In genomic region chr5:147894455-147895076, GRCm38 (mm10) we compare ENCODE assay signal across 7 mouse cellular contexts. TPM values are rescaled to one million over a fixed set of nuclear protein-coding genes. Genes with fewer than 3 reads are reported as not detected.
DNase-seq lines count a peak whose midpoint lies in the region; ATAC-seq and TF ChIP-seq lines count a peak whose summit lies in the region.

Slc46a3 (minus strand) TSS chr5:147894815.

- peak; percentile 38 for TF ChIP-seq CTCF in kidney, adult 2 months (conservative IDR thresholded peaks at IDR 0.05; ENCODE audit: insufficient read depth, insufficient read length, low read depth, low read length)
- TF ChIP-seq CTCF in spleen, adult 2 months (IDR thresholded peaks at IDR 0.05; ENCODE audit: extremely low read depth, insufficient read depth, insufficient read length, insufficient replicate concordance), result peak; percentile 3; the same call in 1 of the 2 replicates

- H3K27ac ChIP-seq in embryonic facial prominence, embryonic 12.5 days, result no peak within 1 kb of the TSS
- H3K27ac ChIP-seq in kidney, adult 2 months (ENCODE audit: insufficient read depth, low read depth, low read length), result peak within 1 kb of the TSS; percentile 51
- no peak within 1 kb of the TSS for H3K27ac ChIP-seq in limb, embryonic 12.5 days
- H3K27ac ChIP-seq in midbrain, embryonic 15.5 days, result no peak within 1 kb of the TSS
- peak within 1 kb of the TSS; percentile 80 for H3K27ac ChIP-seq in spleen, adult 2 months (ENCODE audit: insufficient read depth, low read length)

- WGBS in embryonic facial prominence, embryonic 12.5 days, result under 1% methylated on average over 47 of the region's 47 CpGs
- WGBS in kidney, adult 2 months, result under 1% methylated on average over 47 of the region's 47 CpGs
- under 1% methylated on average over 47 of the region's 47 CpGs for WGBS in limb, embryonic 12.5 days
- under 1% methylated on average over 47 of the region's 47 CpGs for WGBS in midbrain, embryonic 15.5 days
- WGBS in spleen, adult 2 months, result under 1% methylated on average over 47 of the region's 47 CpGs

- peak within 1 kb of the TSS; percentile 55; the same call in 1 of the 2 replicates for H3K9ac ChIP-seq in embryonic facial prominence, embryonic 12.5 days
- H3K9ac ChIP-seq in limb, embryonic 12.5 days (replicated peaks), result peak within 1 kb of the TSS; percentile 55
- peak within 1 kb of the TSS; percentile 54 for H3K9ac ChIP-seq in midbrain, embryonic 15.5 days

- TF ChIP-seq POLR2A in kidney, adult 2 months (IDR thresholded peaks at IDR 0.05; ENCODE audit: low read depth, low read length), result no peak
- peak; percentile 33 for TF ChIP-seq POLR2A in spleen, adult 2 months (IDR thresholded peaks at IDR 0.05; ENCODE audit: low read depth, low read length)

- no peaks in the 10 kb centered on the region for H3K9me3 ChIP-seq in embryonic facial prominence, embryonic 12.5 days
- no peaks in the 10 kb centered on the region for H3K9me3 ChIP-seq in limb, embryonic 12.5 days
- no peaks in the 10 kb centered on the region for H3K9me3 ChIP-seq in midbrain, embryonic 15.5 days

- H3K27me3 ChIP-seq in embryonic facial prominence, embryonic 12.5 days, result peaks cover 23% of the 10 kb centered on the region
- no peaks in the 10 kb centered on the region for H3K27me3 ChIP-seq in kidney, adult 2 months (replicated peaks; ENCODE audit: control insufficient read depth, insufficient read depth, low read length)
- peaks cover 28% of the 10 kb centered on the region for H3K27me3 ChIP-seq in limb, embryonic 12.5 days
- H3K27me3 ChIP-seq in midbrain, embryonic 15.5 days (replicated peaks), result peaks cover 9% of the 10 kb centered on the region; the same call in 1 of the 2 replicates
- no peaks in the 10 kb centered on the region for H3K27me3 ChIP-seq in spleen, adult 2 months (ENCODE audit: control insufficient read depth, insufficient read depth, low read length)

- peak; percentile 93 for DNase-seq in adrenal gland, postnatal 25 days
- DNase-seq in heart, adult 18-20 months, result peak; percentile 97 to 98
- peak; percentile 97 for DNase-seq in kidney, adult 2 months
- DNase-seq in spleen, adult 2 months (ENCODE audit: low read depth in 1 of 2, low spot score in 2 of 2), result peak; percentile 87 to 89

- H3K4me2 ChIP-seq in embryonic facial prominence, embryonic 12.5 days (replicated peaks), result peak within 1 kb of the TSS; percentile 97
- H3K4me2 ChIP-seq in limb, embryonic 12.5 days, result peak within 1 kb of the TSS; percentile 96
- peak within 1 kb of the TSS; percentile 90 for H3K4me2 ChIP-seq in midbrain, embryonic 15.5 days

- H3K36me3 ChIP-seq in embryonic facial prominence, embryonic 12.5 days, result no peaks in the 10 kb centered on the region
- no peaks in the 10 kb centered on the region for H3K36me3 ChIP-seq in kidney, adult 2 months (ENCODE audit: control insufficient read depth, insufficient read depth, low read length)
- H3K36me3 ChIP-seq in limb, embryonic 12.5 days, result no peaks in the 10 kb centered on the region
- no peaks in the 10 kb centered on the region for H3K36me3 ChIP-seq in midbrain, embryonic 15.5 days (replicated peaks)
- H3K36me3 ChIP-seq in spleen, adult 2 months (ENCODE audit: control insufficient read depth, insufficient read depth, low read length), result no peaks in the 10 kb centered on the region

- H3K4me1 ChIP-seq in embryonic facial prominence, embryonic 12.5 days, result no peaks in the 10 kb centered on the region
- peaks cover 6% of the 10 kb centered on the region; the same call in 1 of the 2 replicates for H3K4me1 ChIP-seq in kidney, adult 2 months (ENCODE audit: control insufficient read depth, insufficient read depth, low read length)
- peaks cover 17% of the 10 kb centered on the region; the same call in 1 of the 2 replicates for H3K4me1 ChIP-seq in limb, embryonic 12.5 days (replicated peaks)
- H3K4me1 ChIP-seq in midbrain, embryonic 15.5 days, result peaks cover 14% of the 10 kb centered on the region
- peaks cover 11% of the 10 kb centered on the region; the same call in 1 of the 2 replicates for H3K4me1 ChIP-seq in spleen, adult 2 months (ENCODE audit: control insufficient read depth, insufficient read depth, insufficient read length)

- peak; percentile 90 for ATAC-seq in embryonic facial prominence, embryonic 12.5 days (ENCODE audit: insufficient number of reproducible peaks, insufficient read depth, low FRiP score, low TSS enrichment)
- peak; percentile 95 for ATAC-seq in limb, embryonic 12.5 days (ENCODE audit: insufficient number of reproducible peaks, insufficient read depth, low FRiP score, low TSS enrichment, low read depth)
- peak; percentile 98 for ATAC-seq in midbrain, embryonic 15.5 days (replicated peaks)

- peak within 1 kb of the TSS; percentile 66 for H3K4me3 ChIP-seq in embryonic facial prominence, embryonic 12.5 days
- H3K4me3 ChIP-seq in kidney, adult 2 months (ENCODE audit: insufficient read depth, low read depth, low read length), result peak within 1 kb of the TSS; percentile 79
- peak within 1 kb of the TSS; percentile 68 for H3K4me3 ChIP-seq in limb, embryonic 12.5 days (replicated peaks)
- H3K4me3 ChIP-seq in midbrain, embryonic 15.5 days, result peak within 1 kb of the TSS; percentile 65
- peak within 1 kb of the TSS; percentile 80 for H3K4me3 ChIP-seq in spleen, adult 2 months (ENCODE audit: extremely low read depth, insufficient read depth, insufficient read length)

RNA-seq across cellular contexts. Expression of gene Slc46a3, which starts in this region (rescaled TPM):
- 21.1 and 28.5 TPM in 2 replicates for total RNA-seq in adrenal gland, postnatal 25 days (2021)
- polyA plus RNA-seq in embryonic facial prominence, embryonic 12.5 days (2016; fragmentation: Nextera tagmentation; extraction: Ambion mirVana), result 2.0 and 2.3 TPM in 2 replicates
- 10 to 100 TPM in 1 of 2 experiments, 1 to 10 TPM in 1; 8.2 to 10.9 TPM for total RNA-seq in heart, adult 18-20 months (2021)
- polyA plus RNA-seq in kidney, adult 2 months (2012; rRNA removed), result 36.9 and 48.5 TPM in 2 replicates
- 1.6 and 2.2 TPM in 2 replicates for polyA plus RNA-seq in limb, embryonic 12.5 days (2016; fragmentation: Nextera tagmentation; extraction: Ambion mirVana)
- 5.5 and 5.6 TPM in 2 replicates for polyA plus RNA-seq in midbrain, embryonic 15.5 days (2015; fragmentation: Nextera tagmentation; extraction: Ambion mirVana)
- polyA plus RNA-seq in spleen, adult 2 months (2012; rRNA removed), result 98.0 and 117 TPM in 2 replicates

Comparison
In these comparisons a context has a peak if more than half of its experiments do, and no peak if none do; other contexts are left out.
1. H3K27ac ChIP-seq: peak in kidney, adult 2 months (single experiment) and spleen, adult 2 months (single experiment); none in embryonic facial prominence, embryonic 12.5 days (single experiment), limb, embryonic 12.5 days (single experiment) and midbrain, embryonic 15.5 days (single experiment).
2. Peak in every context shown above with its lines, with median percentiles within 50 percentile points of each other: DNase-seq, ATAC-seq, H3K4me2 ChIP-seq, H3K4me3 ChIP-seq and H3K9ac ChIP-seq.